Mouse (Mus musculus) heart, embryonic 16.5 days (tissue): ENCODE measurements at regions not wholly inside any gene's neighbourhood (a gene's known extent, or its start where the extent isn't known, plus 50 kb on each side); places are given as distances from the start of the nearest gene placed in this dataset.

Source experiments
- ATAC-seq: fragments of 200-750 bp; cut with Nextera tagmentation; replicated peaks from 2 replicates; pipeline ENCODE4 v1.8.0; 2017; ENCODE audit warnings: moderate number of reproducible peaks; ENCODE audit not compliant: insufficient read depth, low FRiP score; ENCODE audit errors: extremely low read depth
- H3K27ac ChIP-seq: fragments of 300-500 bp; sonication (generic); 2 replicates; pipeline ENCODE4 v1.5.1; 2014; ENCODE audit warnings: mild to moderate bottlenecking, low read length, control low read depth, moderate library complexity
- H3K27me3 ChIP-seq: fragments of 300-500 bp; sonication (generic); 2 replicates; pipeline ENCODE4 v1.6.1; 2014; ENCODE audit warnings: low read length, mixed read lengths; ENCODE audit not compliant: control insufficient read depth, insufficient read depth
- H3K36me3 ChIP-seq: fragments of 300-500 bp; sonication (generic); 2 replicates; pipeline ENCODE4 v1.6.1; 2014; ENCODE audit not compliant: control insufficient read depth, insufficient read depth
- H3K4me1 ChIP-seq: fragments of 300-500 bp; sonication (generic); 2 replicates; pipeline ENCODE4 v1.6.1; 2014; ENCODE audit warnings: low read length, mixed read lengths; ENCODE audit not compliant: control insufficient read depth, insufficient read depth
- H3K4me2 ChIP-seq: fragments of 300-500 bp; sonication (generic); 2 replicates; pipeline ENCODE4 v1.6.1; 2014; ENCODE audit warnings: low read depth, mild to moderate bottlenecking, control low read depth, low read length
- H3K4me3 ChIP-seq: fragments of 300-500 bp; sonication (generic); 2 replicates; pipeline ENCODE4 v1.5.1; 2014; ENCODE audit warnings: mild to moderate bottlenecking, control low read depth, low read length
- H3K9ac ChIP-seq: fragments of 300-500 bp; sonication (generic); 2 replicates; pipeline ENCODE4 v1.6.1; 2014; ENCODE audit warnings: low read length, control low read depth
- H3K9me3 ChIP-seq: fragments of 300-500 bp; sonication (generic); replicated peaks from 2 replicates; pipeline ENCODE4 v1.6.1; 2016; ENCODE audit warnings: low read length; ENCODE audit not compliant: control insufficient read depth
- WGBS: fragments of 180-500 bp; shearing (Covaris S2); extraction: QIAGEN DNeasy Blood & Tissue Kit; methylation state at CpG from one replicate; pipeline ENCODE4 v1.1.7; 2014; 5-methylcytosine and 5-hydroxymethylcytosine counted together

DNA sequence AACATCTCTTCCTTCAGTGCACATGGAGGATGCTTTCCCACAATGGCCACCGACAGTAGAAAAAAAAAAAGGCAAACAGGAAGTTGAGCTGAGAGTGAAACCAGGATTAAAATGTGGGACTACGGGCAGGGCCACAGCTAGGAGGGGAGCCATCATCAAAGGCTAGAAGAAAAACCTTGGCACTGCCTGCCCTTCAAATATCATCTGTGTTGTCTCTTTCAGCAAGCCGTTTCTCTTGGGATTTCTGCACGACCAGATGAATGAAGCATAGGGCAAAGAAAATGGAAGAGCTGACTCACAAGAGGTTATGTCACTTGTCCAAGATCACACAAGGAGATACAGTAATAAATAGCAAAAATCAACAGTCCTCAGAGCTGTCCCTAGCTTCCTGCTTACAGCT is 161.1 kb upstream of the Fn1 start:
- no peak overlapping the region for H3K9ac ChIP-seq
- H3K27ac ChIP-seq = no peak overlapping the region
- H3K4me3 ChIP-seq = no peak overlapping the region
- 65% methylated on average over 4 of the region's 4 CpGs for WGBS
- ATAC-seq = no peak
- H3K27me3 ChIP-seq = no peaks in the 10 kb centered on the region
- no peaks in the 10 kb centered on the region for H3K36me3 ChIP-seq
- H3K9me3 ChIP-seq = no peaks in the 10 kb centered on the region
- H3K4me2 ChIP-seq = no peak overlapping the region
- no peaks in the 10 kb centered on the region for H3K4me1 ChIP-seq

DNA sequence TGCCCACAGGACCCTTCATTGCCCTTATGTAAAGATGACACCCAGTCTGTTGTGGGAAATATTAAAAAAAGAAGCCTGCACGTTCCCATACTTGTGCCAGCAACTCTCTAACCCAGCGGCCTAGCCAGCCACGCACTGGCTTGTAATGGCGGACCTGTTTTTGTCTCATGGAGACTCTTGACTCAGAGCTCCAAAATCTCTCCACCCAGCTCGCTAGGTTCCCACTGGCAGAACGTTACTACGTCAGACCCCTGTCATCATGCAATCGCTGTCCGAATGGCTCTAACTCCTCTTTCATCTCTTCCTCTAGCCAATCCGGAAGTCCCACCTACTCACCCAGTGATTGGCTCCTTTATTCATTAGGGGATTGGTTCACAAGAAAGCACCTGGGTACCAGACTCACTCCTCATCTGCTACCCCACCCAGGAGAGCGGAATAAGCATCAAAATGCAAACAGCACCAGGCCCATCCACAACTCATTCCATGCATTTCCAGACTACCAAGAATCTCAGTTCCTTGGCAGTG is 159.2 kb upstream of the Fn1 start:
- ATAC-seq = no peak
- H3K9me3 ChIP-seq = no peaks in the 10 kb centered on the region
- H3K4me1 ChIP-seq = peaks cover 2% of the 10 kb centered on the region; the same call in 1 of the 2 replicates
- H3K27me3 ChIP-seq = no peaks in the 10 kb centered on the region
- no peak overlapping the region for H3K4me3 ChIP-seq
- 90% methylated on average over 11 of the region's 11 CpGs for WGBS
- H3K27ac ChIP-seq = no peak overlapping the region
- no peak overlapping the region for H3K4me2 ChIP-seq
- H3K36me3 ChIP-seq = no peaks in the 10 kb centered on the region
- H3K9ac ChIP-seq = no peak overlapping the region

DNA sequence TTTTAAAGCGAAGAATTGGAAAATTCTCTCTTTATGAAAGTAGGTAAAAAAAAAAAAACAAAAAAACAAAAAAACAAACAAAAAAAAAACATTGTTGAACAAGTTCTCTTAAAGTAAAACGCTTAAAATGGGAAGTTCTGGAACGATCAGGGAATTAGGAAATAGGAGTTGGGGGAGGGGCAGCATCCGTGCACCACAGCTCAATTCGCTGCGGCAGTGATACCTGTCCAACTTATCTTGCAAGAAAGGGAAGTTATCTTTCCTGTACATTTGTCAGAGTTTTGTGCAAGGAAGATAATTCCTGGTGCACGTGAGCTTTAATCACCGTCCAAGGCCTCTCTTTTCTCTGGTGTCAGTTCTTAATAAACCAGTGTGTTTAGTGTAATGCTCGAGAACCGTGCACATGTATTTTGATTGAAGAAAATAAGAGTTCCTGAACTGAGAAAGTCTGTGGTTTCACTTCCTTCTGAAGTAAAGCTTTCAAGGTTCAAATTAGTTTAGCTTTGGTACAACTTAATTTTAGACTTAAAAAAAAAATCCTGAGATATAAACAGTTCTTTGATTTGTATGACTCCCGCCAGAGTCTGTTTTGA is 158.3 kb upstream of the Fn1 start:
- no peak overlapping the region for H3K4me3 ChIP-seq
- no peaks in the 10 kb centered on the region for H3K36me3 ChIP-seq
- no peak overlapping the region for H3K4me2 ChIP-seq
- WGBS = 83% methylated on average over 11 of the region's 11 CpGs
- H3K27me3 ChIP-seq = no peaks in the 10 kb centered on the region
- ATAC-seq = no peak
- H3K9ac ChIP-seq = no peak overlapping the region
- no peak overlapping the region for H3K27ac ChIP-seq
- H3K9me3 ChIP-seq = no peaks in the 10 kb centered on the region
- H3K4me1 ChIP-seq = peaks cover 2% of the 10 kb centered on the region; the same call in 1 of the 2 replicates

DNA sequence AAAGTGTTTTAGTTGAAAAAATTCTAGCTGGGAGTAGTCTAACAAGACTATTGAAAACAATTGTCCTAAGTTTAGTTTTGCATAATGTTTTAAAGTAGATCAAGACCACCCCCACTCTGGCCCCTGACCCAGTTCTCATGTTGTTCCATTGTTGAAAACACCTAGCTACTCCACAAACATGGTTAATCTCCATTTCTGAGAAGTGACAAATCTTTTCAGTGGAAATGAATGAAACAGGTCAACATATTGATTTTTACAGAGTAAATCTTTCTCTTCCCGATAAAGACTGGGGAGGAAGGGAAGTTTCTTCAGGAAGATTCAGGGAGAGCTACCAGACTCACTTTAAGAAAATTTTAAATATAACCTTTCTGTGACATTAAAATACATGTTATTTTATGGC is 155.0 kb upstream of the Fn1 start:
- no peak overlapping the region for H3K4me2 ChIP-seq
- no peak overlapping the region for H3K4me3 ChIP-seq
- no peaks in the 10 kb centered on the region for H3K27me3 ChIP-seq
- 72% methylated on average over 1 of the region's 1 CpGs for WGBS
- no peak overlapping the region for H3K27ac ChIP-seq
- H3K4me1 ChIP-seq = peaks cover 2% of the 10 kb centered on the region; the same call in 1 of the 2 replicates
- no peaks in the 10 kb centered on the region for H3K36me3 ChIP-seq
- H3K9me3 ChIP-seq = no peaks in the 10 kb centered on the region
- no peak overlapping the region for H3K9ac ChIP-seq
- no peak for ATAC-seq

DNA sequence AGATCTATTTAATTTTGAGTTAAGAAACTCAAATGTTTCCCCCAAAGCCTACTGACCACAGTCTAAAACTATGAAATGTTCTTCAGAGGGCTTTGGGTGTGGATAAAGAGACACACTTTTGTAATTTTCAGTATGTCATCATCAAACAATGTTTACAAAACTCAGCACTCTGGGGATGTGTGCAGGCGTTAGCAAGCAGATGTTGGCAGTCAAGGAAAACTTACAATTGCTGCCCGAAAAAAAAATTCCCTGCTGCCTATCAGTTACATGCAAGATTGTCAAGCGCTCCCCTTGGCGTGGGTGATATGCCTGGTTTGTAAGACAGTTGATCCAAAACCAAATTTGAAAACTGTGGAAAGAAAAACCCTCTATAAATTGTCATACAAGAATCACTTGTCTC is 154.6 kb upstream of the Fn1 start:
- Histone ChIP-seq H3K4me3 (no peak overlapping the region), H3K36me3 (no peaks in the 10 kb centered on the region), H3K27ac (no peak overlapping the region), H3K27me3 (no peaks in the 10 kb centered on the region), H3K4me1 (peaks cover 2% of the 10 kb centered on the region; the same call in 1 of the 2 replicates), H3K9me3 (no peaks in the 10 kb centered on the region), H3K9ac (no peak overlapping the region), H3K4me2 (no peak overlapping the region)
- 27% methylated on average over 4 of the region's 4 CpGs for WGBS
- ATAC-seq = no peak

- no peaks in the 10 kb centered on the region for H3K36me3 ChIP-seq
- no peak for ATAC-seq
- 63% methylated on average over 9 of the region's 9 CpGs for WGBS
Measured at GRCm38 (mm10) chr1:71801283-71802066, 148.5 kb upstream of the Fn1 start.

GRCm38 (mm10) chr1:71800581-71800980 is 147.6 kb upstream of the Fn1 start:
- 30% methylated on average over 2 of the region's 2 CpGs for WGBS
- Histone ChIP-seq H3K27ac (no peak overlapping the region), H3K4me2 (no peak overlapping the region), H3K4me3 (no peak overlapping the region), H3K9ac (no peak overlapping the region), H3K36me3 (no peaks in the 10 kb centered on the region), H3K9me3 (no peaks in the 10 kb centered on the region), H3K27me3 (no peaks in the 10 kb centered on the region), H3K4me1 (peaks cover 8% of the 10 kb centered on the region; the same call in 1 of the 2 replicates)
- ATAC-seq = no peak

More at GRCm38 (mm10) chr1:71801283-71802066, 148.5 kb upstream of the Fn1 start:
- Histone ChIP-seq H3K9me3 (no peaks in the 10 kb centered on the region), H3K4me3 (no peak overlapping the region), H3K27ac (no peak overlapping the region), H3K4me2 (no peak overlapping the region), H3K4me1 (peaks cover 8% of the 10 kb centered on the region; the same call in 1 of the 2 replicates), H3K9ac (no peak overlapping the region), H3K27me3 (no peaks in the 10 kb centered on the region)

- H3K4me1 ChIP-seq = peaks cover 8% of the 10 kb centered on the region; the same call in 1 of the 2 replicates
- no peaks in the 10 kb centered on the region for H3K9me3 ChIP-seq
- no peak for ATAC-seq
- no peak overlapping the region for H3K4me3 ChIP-seq
- H3K4me2 ChIP-seq = no peak overlapping the region
- 62% methylated on average over 9 of the region's 9 CpGs for WGBS
- H3K27me3 ChIP-seq = no peaks in the 10 kb centered on the region
- no peaks in the 10 kb centered on the region for H3K36me3 ChIP-seq
- no peak overlapping the region for H3K27ac ChIP-seq
- H3K9ac ChIP-seq = no peak overlapping the region
Measured at GRCm38 (mm10) chr1:71798636-71799035, 145.6 kb upstream of the Fn1 start.

DNA sequence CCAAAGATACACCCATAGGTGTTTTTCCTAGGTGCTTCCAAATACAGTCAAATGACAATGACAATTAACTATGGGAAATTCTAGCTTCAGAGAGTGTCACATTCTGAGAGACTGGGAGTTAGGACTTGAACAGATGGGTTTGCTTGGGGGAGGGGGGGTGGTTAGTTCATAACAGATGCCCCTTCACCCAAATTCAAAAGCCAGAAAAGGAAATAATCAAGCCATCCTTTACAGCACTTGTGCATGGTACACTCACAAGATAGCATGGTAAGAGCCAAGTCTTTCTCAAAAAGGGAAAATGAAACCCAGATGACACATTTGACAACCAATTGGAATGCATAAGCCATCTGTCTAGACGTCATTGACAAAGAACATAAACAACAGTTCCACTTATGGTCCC is 135.4 kb upstream of the Fn1 start:
- H3K27me3 ChIP-seq = no peaks in the 10 kb centered on the region
- H3K36me3 ChIP-seq = no peaks in the 10 kb centered on the region
- 0 out of 2 replicates have a peak, but pooled peaks cover 4% of the 10 kb centered on the region for H3K9me3 ChIP-seq
- H3K4me2 ChIP-seq = no peak overlapping the region
- 55% methylated on average over 1 of the region's 1 CpGs for WGBS
- no peak overlapping the region for H3K27ac ChIP-seq
- no peak for ATAC-seq
- no peak overlapping the region for H3K4me3 ChIP-seq
- H3K4me1 ChIP-seq = no peaks in the 10 kb centered on the region
- H3K9ac ChIP-seq = no peak overlapping the region
